In the genomic region with DNA sequence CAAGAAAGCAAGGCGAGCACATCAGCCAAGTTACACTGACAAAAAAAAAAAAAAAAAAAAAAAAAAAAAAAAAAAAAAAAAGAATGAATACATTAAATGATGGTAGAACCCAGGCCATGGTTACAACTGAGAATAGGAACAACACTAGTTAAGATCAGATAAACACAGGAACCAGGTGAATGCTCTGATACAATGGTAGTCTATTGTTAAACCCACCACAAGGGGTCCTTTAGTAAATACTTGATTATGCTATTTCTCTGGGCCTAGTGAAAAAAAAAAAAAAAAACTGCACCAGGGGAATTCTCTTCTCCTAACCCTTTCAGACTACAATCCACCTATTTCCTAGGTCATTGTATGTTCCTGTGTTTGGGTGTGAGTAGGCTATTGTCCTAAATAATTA, we compare ENCODE assay signal across 18 mouse cellular contexts.
"Had no signal": no experiment of that assay in that cellular context is flagged by ENCODE, and none has a peak within 500 bp of the region (broad histone marks: within the 10 kb centered on the region; RNA-seq: fewer than 3 reads in every experiment).

No protein-coding gene starts in this region.

- H3K9me3 ChIP-seq: liver, embryonic 15.5 days; lung, embryonic 15.5 days; midbrain, embryonic 10.5 days; midbrain, embryonic 12.5 days; neural tube, embryonic 13.5 days; neural tube, embryonic 15.5 days had no signal

- H3K36me3 ChIP-seq: liver, embryonic 15.5 days; lung, embryonic 15.5 days; midbrain, embryonic 10.5 days; midbrain, embryonic 12.5 days; neural tube, embryonic 13.5 days; neural tube, embryonic 15.5 days had no signal

- DNase-seq: liver, postnatal 0 days; lung, adult 2 months; lung, postnatal 14 days; lung, postnatal 4 days; midbrain, embryonic 14.5 days; right cerebral cortex, postnatal 25 days; right cerebral cortex, postnatal 4 days; spleen, adult 18-20 months; thymus, adult 18-20 months; thymus, postnatal 14 days; thymus, postnatal 4 days had no signal

- H3K9ac ChIP-seq: liver, embryonic 15.5 days; liver, postnatal 0 days; lung, embryonic 15.5 days; midbrain, embryonic 12.5 days; neural tube, embryonic 13.5 days; neural tube, embryonic 15.5 days had no signal

- H3K4me1 ChIP-seq: liver, embryonic 15.5 days; lung, embryonic 15.5 days; midbrain, embryonic 10.5 days; midbrain, embryonic 12.5 days; neural tube, embryonic 13.5 days; neural tube, embryonic 15.5 days had no signal

- H3K27ac ChIP-seq: liver, embryonic 15.5 days; lung, embryonic 15.5 days; midbrain, embryonic 10.5 days; midbrain, embryonic 12.5 days; neural tube, embryonic 13.5 days; neural tube, embryonic 15.5 days had no signal

- H3K4me3 ChIP-seq: liver, embryonic 15.5 days; lung, embryonic 15.5 days; midbrain, embryonic 10.5 days; midbrain, embryonic 12.5 days; myocyte; neural tube, embryonic 13.5 days; neural tube, embryonic 15.5 days had no signal
